Mouse (Mus musculus) liver, embryonic 16.5 days (tissue): ENCODE measurements around the gene Mysm1. TPM values are rescaled to one million over a fixed set of nuclear protein-coding genes. Genes with fewer than 3 reads are reported as not detected.
A peak's percentile ranks its signal among the peaks of the same experiment; 100 is the strongest.

ENCODE experiments used
- ATAC-seq: fragments of 200-750 bp; cut with Nextera tagmentation; 2 replicates; pipeline ENCODE4 v1.8.0; 2017; ENCODE audit warnings: low read depth, mild to moderate bottlenecking, moderate number of reproducible peaks, moderate library complexity
- H3K27ac ChIP-seq: fragments of 300-500 bp; sonication (generic); 2 replicates; pipeline ENCODE4 v1.5.1; 2014; ENCODE audit warnings: mild to moderate bottlenecking, low read length
- H3K27me3 ChIP-seq: fragments of 300-500 bp; sonication (generic); 2 replicates; pipeline ENCODE4 v1.6.1; 2014; ENCODE audit warnings: low read depth, low read length, mixed read lengths; ENCODE audit not compliant: control insufficient read depth, insufficient read depth
- H3K36me3 ChIP-seq: fragments of 300-500 bp; sonication (generic); 2 replicates; pipeline ENCODE4 v1.6.1; 2014; ENCODE audit warnings: mild to moderate bottlenecking; ENCODE audit not compliant: control insufficient read depth, insufficient read depth
- H3K4me1 ChIP-seq: fragments of 300-500 bp; sonication (generic); 2 replicates; pipeline ENCODE4 v1.6.1; 2014; ENCODE audit warnings: low read depth, low read length, mixed read lengths; ENCODE audit not compliant: control insufficient read depth
- H3K4me2 ChIP-seq: fragments of 300-500 bp; sonication (generic); 2 replicates; pipeline ENCODE4 v1.6.1; 2014; ENCODE audit warnings: low read depth, low read length, mixed read lengths
- H3K4me3 ChIP-seq: fragments of 300-500 bp; sonication (generic); 2 replicates; pipeline ENCODE4 v1.5.1; 2014; ENCODE audit warnings: low read depth, mild to moderate bottlenecking, low read length
- H3K9ac ChIP-seq: fragments of 300-500 bp; sonication (generic); 2 replicates; pipeline ENCODE4 v1.6.1; 2014; ENCODE audit warnings: low read depth, low read length
- H3K9me3 ChIP-seq: fragments of 300-500 bp; sonication (generic); replicated peaks from 2 replicates; pipeline ENCODE4 v1.6.1; 2016; ENCODE audit warnings: low read length; ENCODE audit not compliant: control insufficient read depth
- WGBS: fragments of 180-500 bp; shearing (Covaris S2); extraction: QIAGEN DNeasy Blood & Tissue Kit; methylation state at CpG from one replicate; pipeline ENCODE4 v1.1.7; 2014; ENCODE audit not compliant: insufficient replicate concordance; 5-methylcytosine and 5-hydroxymethylcytosine counted together
- polyA plus RNA-seq: library from polyadenylated mRNA; unstranded; fragments of >200 nt; fragmentation: Nextera tagmentation; extraction: Ambion mirVana; gene quantifications from 2 replicates; pipeline ENCODE4 v1.2.1, GENCODE M21; 2015

The Mysm1 gene
- 8.3 and 8.8 TPM in 2 replicates for polyA plus RNA-seq

DNA sequence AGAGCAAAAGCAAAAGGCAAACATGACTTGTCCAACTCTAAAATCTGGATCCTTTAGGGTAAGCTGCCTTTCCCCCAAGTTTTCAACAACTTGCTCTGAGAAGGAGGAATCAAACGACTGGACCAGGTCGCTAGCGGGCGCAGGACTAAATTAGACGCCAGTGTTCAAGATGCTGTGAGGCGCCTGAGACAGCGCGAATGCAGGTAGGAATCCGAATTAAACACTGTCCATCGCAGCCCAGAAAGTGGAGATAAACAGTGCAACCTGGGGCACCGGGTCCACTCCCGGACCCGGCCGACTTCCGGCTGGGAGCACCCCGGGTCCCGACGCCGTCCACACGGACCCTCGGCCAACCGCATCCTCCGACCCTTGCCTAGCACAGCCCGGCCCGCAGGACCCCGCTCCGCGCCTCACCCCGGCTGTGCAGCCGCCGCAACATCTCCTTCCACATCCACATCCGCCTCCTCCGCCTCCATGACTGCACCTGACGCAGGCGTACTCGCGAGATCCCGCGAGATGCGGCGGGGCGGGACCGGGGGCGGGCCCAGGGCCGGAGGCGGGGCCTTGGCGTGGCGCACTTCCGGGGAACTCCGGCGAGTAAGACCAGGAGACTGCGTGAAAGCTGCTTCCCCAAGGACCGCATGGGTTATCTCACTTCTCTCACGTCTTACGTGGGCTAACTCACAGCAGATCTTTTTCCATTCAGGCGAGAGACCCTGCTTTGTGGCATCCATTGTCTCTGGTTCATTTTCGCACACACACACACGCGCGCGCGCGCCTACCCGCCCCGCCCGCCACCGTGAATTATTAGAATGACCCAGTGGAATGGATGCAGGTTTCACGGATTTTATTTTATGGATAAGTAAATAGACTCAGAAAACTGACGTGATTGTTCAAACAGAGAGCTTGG lies at the start of gene Mysm1:
Gene Mysm1, minus strand, starts transcription at position 511 of the 910 bp plus-strand sequence.
- H3K4me2 ChIP-seq: peak within 1 kb of the TSS; percentile 62
- peaks cover 12% of the 10 kb centered on the region for H3K4me1 ChIP-seq
- WGBS: under 1% methylated on average over 65 of the region's 69 CpGs
- H3K9me3 ChIP-seq: no peaks in the 10 kb centered on the region
- no peaks in the 10 kb centered on the region; the same call in 1 of the 2 replicates for H3K36me3 ChIP-seq
- H3K4me3 ChIP-seq: peak within 1 kb of the TSS; percentile 91
- peak; percentile 100 for ATAC-seq
- H3K9ac ChIP-seq: peak within 1 kb of the TSS; percentile 85
- H3K27ac ChIP-seq: peak within 1 kb of the TSS; percentile 77
- H3K27me3 ChIP-seq: no peaks in the 10 kb centered on the region

DNA sequence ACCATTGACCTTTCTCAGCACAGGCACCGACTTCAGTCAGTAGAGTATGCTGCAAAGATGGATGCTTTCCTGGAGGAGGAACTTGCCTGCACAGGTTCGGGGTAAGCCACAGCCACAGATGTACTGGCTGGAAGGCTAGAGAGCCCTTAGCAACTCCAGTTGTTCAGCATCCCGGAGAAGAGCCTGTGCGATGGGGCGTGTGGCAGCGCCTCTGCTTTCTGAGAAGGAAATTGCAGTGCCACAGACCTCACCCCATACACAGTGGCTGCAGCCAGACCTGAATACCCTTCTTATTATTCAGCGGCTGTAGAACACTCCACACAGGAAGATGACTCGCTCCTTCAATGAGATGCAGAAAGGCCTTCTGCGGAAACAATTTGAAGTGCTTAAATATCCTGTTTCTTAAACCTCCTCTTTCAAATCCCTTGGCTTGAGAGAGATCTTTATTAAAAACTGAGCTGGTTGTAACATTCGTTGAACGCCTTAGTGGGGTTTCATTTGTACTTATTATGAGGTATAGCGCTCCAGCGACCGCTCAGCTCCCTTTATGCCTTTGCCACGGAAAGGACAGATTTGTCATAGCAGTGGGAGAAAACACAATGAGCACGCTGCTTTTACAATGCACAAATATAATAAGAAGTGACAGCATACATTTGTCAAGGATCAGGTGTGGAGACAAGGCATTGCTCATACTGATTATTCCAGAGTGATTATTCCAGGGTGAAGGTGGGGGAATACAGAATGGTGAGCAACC lies 47.1 kb upstream of the Mysm1 start:
- ATAC-seq: no peak
- 53% methylated on average over 16 of the region's 16 CpGs for WGBS

DNA sequence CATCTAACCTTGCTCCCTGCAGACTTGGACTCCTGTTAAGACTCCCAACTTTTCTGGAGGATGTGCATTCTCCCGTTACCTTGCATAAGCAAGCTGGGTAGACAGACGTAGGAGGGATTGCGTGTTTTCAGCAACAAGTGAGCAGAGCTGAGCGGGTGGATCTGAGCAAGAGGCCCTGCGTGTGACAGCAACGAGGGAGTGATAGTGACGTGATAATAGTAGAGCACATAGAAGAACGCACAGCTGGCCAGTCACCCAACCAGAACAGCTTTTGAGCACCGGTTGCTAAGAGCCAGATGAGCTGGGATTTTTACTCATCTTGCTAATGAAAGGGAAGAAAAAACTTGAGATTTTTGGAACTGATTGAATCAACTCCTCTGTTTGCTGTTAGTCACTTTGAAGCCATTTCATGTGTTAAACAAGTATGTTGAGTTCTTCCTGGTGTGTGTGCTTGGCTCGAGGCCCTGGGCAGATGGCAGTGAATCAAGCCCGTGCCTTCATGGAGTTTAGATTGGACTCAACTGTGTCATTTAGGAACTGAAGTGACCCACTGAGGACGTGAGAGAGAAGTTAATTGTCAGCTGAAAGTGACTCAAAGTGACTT lies 44.6 kb upstream of the Mysm1 start:
- ATAC-seq: no peak
- H3K9me3 ChIP-seq: no peaks in the 10 kb centered on the region
- no peaks in the 10 kb centered on the region for H3K27me3 ChIP-seq
- H3K36me3 ChIP-seq: no peaks in the 10 kb centered on the region
- H3K4me1 ChIP-seq: no peaks in the 10 kb centered on the region
- H3K4me3 ChIP-seq: no peak overlapping the region
- H3K9ac ChIP-seq: no peak overlapping the region
- WGBS: 66% methylated on average over 12 of the region's 12 CpGs
- no peak overlapping the region for H3K4me2 ChIP-seq
- no peak overlapping the region for H3K27ac ChIP-seq

More for the DNA sequence above, 47.1 kb upstream of the Mysm1 start:
- Histone ChIP-seq H3K9me3 (no peaks in the 10 kb centered on the region), H3K27ac (no peak overlapping the region), H3K27me3 (no peaks in the 10 kb centered on the region), H3K4me1 (no peaks in the 10 kb centered on the region), H3K4me2 (no peak overlapping the region), H3K4me3 (no peak overlapping the region), H3K36me3 (no peaks in the 10 kb centered on the region), H3K9ac (no peak overlapping the region)

- Histone ChIP-seq H3K9ac (no peak overlapping the region), H3K36me3 (no peaks in the 10 kb centered on the region), H3K4me1 (no peaks in the 10 kb centered on the region), H3K9me3 (no peaks in the 10 kb centered on the region), H3K27ac (no peak overlapping the region), H3K4me2 (no peak overlapping the region), H3K27me3 (no peaks in the 10 kb centered on the region), H3K4me3 (no peak overlapping the region)
- 53% methylated on average over 12 of the region's 12 CpGs for WGBS
- ATAC-seq: no peak
These were observed 43.0 kb upstream of the Mysm1 start for GRCm38 (mm10) chr4:95021649-95022637.

DNA sequence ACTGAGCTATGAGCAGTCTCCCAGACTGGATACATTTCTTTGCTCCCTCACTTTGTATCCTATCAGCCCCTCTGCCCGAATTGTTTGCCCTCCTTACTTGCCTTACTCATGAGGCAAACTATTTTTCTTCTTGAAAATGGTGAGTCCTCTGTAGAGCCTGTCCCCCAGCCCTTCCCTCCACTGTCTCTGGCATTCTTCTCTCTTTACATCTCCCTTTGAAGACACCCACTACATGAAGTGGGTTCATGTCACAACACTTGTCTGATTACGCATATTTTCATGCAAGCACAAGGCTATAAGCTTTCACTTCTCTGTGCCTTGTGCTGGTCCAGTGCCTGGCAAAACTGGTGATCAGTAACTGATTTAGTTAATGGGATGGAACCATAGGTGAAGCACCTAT lies 41.3 kb upstream of the Mysm1 start:
- H3K9ac ChIP-seq: no peak overlapping the region
- H3K36me3 ChIP-seq: no peaks in the 10 kb centered on the region
- H3K4me2 ChIP-seq: no peak overlapping the region
- H3K27me3 ChIP-seq: no peaks in the 10 kb centered on the region
- WGBS: 51% methylated on average over 2 of the region's 2 CpGs
- H3K27ac ChIP-seq: no peak overlapping the region
- H3K4me1 ChIP-seq: no peaks in the 10 kb centered on the region
- ATAC-seq: no peak
- H3K4me3 ChIP-seq: no peak overlapping the region
- H3K9me3 ChIP-seq: no peaks in the 10 kb centered on the region

DNA sequence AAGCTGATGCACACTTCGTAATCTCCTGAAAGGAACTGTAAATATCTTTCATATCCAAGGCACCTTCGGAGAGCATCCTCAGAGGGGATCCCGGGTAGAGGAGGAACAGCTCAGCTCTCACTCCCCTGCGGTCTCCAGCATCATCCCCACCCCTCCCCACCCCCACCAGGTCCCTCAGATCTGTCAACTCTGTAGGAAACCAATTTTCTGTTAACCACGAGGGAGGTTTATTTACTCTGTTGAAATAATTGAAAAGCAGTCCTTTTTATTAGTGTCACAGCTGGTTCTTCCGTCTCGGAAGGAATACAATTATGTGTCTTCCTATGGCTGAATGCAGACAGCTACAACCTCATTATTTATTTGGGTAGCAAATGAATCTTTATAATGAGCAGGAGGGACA lies 39.3 kb upstream of the Mysm1 start:
- no peak overlapping the region for H3K4me2 ChIP-seq

DNA sequence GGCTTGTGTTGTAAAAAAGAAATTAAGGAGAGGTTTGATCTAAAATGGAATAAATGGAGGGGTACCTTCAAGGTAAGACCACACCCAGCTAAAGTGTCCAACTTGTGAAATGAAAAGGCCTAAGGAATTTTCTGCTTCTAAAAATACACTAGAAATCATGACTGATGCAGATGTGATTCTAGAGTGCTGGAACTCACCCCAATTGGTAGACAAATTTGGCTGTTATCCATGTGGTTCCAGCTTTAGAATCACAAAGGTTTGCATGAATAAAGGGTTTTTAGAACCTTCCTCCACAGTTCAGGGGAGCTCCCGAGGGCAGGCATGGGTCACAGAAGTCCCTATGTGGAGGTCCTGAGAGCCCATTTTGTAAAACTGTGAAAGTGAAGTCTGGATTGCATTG lies 33.8 kb upstream of the Mysm1 start:
- Histone ChIP-seq H3K9me3 (no peaks in the 10 kb centered on the region), H3K36me3 (no peaks in the 10 kb centered on the region), H3K4me1 (no peaks in the 10 kb centered on the region), H3K9ac (no peak overlapping the region), H3K4me2 (no peak overlapping the region), H3K27me3 (no peaks in the 10 kb centered on the region), H3K4me3 (no peak overlapping the region), H3K27ac (no peak overlapping the region)
- ATAC-seq: no peak
- 47% methylated on average over 1 of the region's 1 CpGs for WGBS

More for the DNA sequence above, 39.3 kb upstream of the Mysm1 start:
- H3K27ac ChIP-seq: no peak overlapping the region
- no peaks in the 10 kb centered on the region for H3K4me1 ChIP-seq
- H3K36me3 ChIP-seq: no peaks in the 10 kb centered on the region
- ATAC-seq: no peak
- no peak overlapping the region for H3K9ac ChIP-seq
- H3K9me3 ChIP-seq: no peaks in the 10 kb centered on the region
- H3K4me3 ChIP-seq: no peak overlapping the region
- H3K27me3 ChIP-seq: no peaks in the 10 kb centered on the region
- 52% methylated on average over 7 of the region's 7 CpGs for WGBS

DNA sequence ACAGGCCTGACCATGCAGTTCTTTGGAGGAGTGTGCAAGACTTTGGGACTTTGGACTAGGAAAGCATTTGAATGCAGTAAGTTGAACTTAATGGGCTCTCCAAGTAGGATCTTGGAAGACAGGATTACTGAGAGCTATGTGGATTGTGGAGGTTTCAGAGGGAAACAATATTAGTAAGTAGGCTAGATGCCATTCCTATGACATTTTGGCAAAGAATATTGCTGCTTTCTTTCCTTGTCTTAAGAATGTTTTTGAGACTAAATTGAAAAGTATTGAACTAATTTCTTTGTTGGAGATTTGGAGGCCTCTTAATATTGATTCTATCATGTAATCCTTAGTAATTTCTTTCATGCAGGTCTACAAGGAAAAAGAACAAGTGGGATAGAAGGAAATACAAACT lies 33.4 kb upstream of the Mysm1 start:
- Histone ChIP-seq H3K4me2 (no peak overlapping the region), H3K27ac (no peak overlapping the region), H3K4me3 (no peak overlapping the region), H3K36me3 (no peaks in the 10 kb centered on the region), H3K9ac (no peak overlapping the region), H3K27me3 (no peaks in the 10 kb centered on the region), H3K9me3 (no peaks in the 10 kb centered on the region), H3K4me1 (no peaks in the 10 kb centered on the region)
- ATAC-seq: no peak
